Mouse (Mus musculus) thymus, postnatal 25 days (tissue): ENCODE data around the gene Sult2a3.
"Not testable (repeated sequence)": the region's sequence is repeated elsewhere in the genome, so short reads cannot be mapped to it uniquely, and the experiment has no call there.

ENCODE experiments used
- DNase-seq: peaks from one replicate; pipeline ENCODE4 v3.0.0; 2022

The Sult2a3 gene

DNA sequence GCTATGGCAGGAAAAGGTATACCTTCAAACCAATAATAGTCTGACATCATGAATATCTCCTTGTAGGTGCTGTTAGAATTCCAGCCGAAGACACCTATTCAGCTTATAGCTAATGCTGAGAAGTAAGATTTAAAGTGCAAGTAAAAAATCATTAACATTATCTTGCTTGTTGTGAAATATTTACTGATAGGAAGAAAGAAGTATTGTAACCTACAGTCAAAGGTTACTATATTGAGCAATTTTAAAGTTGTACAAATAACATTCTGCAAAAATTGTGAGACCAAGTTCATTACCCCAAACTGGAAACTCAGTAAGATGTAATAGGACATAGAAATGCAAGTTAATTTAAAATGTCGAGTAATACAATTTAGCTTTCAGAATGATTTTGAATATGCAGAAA, at the start of gene Sult2a3:
TSS of gene Sult2a3 (minus strand) at position 101 of the 400 bp plus-strand sequence.
- no peak for DNase-seq

- DNase-seq = no peak
Measured at GRCm38 (mm10) chr7:14120436-14120835, 2.4 kb downstream of the Sult2a3 start.

DNA sequence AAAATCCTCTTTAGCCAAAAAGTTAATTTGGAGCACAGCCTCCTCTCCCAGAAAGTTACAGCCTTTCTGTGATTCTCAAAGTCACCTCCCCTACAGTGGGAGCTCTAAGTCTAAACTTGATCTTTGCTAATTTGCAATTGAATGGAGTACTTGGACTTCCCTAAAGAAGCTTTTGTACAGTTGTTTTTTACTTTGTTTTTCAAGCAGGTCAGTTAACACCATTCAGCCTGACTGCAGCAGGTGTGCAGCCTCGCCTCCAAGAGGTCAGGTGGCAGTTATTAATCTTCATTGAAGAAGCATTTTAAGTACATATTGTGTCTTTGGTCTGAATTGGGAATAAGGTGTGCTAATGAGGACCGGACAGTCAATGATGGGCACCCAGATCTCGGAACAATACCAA, 3.0 kb downstream of the Sult2a3 start:
- DNase-seq = not testable (repeated sequence)

DNA sequence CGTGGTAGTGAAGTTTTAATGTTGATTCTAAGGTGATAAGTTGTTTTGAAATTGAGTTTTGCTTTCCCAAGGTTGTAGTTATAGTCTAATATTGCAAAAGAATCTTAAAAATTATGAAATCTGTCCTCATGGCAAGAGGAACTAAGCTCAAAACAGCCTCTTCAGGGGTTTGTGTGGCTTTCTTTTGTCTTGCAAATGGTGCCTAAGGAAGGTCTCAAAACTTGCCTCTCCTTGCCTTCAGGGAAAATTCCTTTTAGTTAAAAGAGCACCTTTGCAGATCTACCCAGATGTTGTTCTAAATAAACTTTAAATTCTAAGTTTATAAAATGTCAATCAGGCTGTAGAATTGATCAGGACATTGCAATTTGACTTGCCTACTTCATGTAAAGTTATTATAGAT, 6.1 kb downstream of the Sult2a3 start:
- no peak for DNase-seq

GRCm38 (mm10) chr7:14114471-14114870, 8.4 kb downstream of the Sult2a3 start:
- not testable (repeated sequence) for DNase-seq

- not testable (repeated sequence) for DNase-seq
Measured at GRCm38 (mm10) chr7:14047821-14048220, 75.0 kb downstream of the Sult2a3 start.

- not testable (repeated sequence) for DNase-seq
Measured at GRCm38 (mm10) chr7:14030831-14031230, 92.0 kb downstream of the Sult2a3 start.
